Mouse (Mus musculus) heart, postnatal 0 days (tissue): ENCODE measurements around the gene B4galnt1.

Experiments
- CTCF ChIP-seq: IDR thresholded peaks from 2 replicates; pipeline ENCODE4 v1.5.1; 2016; ENCODE audit warnings: antibody characterized with exemption, control low read depth, low read depth
- EP300 ChIP-seq: IDR thresholded peaks from 2 replicates; pipeline ENCODE4 v1.6.1; 2016; ENCODE audit warnings: antibody characterized with exemption, low read depth

- no peak for TF ChIP-seq CTCF
- TF ChIP-seq EP300: no peak
These were observed 15.1 kb downstream of the B4galnt1 start, which contains the start of gene Slc26a10 for GRCm38 (mm10) chr10:127179871-127180694.
